Mouse (Mus musculus): ENCODE measurements around the gene Hnrnpll. TPM values are rescaled to one million over a fixed set of nuclear protein-coding genes. Genes with fewer than 3 reads are reported as not detected.

Gene Hnrnpll
- polyA plus RNA-seq, 1 experiment: 10.7 TPM

GRCm38 (mm10) chr17:79984450-79984849, 77.7 kb downstream of the Hnrnpll start:
- peaks cover 8% of the 10 kb centered on the region; the same call in 1 of the 2 replicates for H3K4me1 ChIP-seq (ENCODE audit: control insufficient read depth, insufficient read depth, insufficient read length, low read length)
- no peaks in the 10 kb centered on the region for H3K36me3 ChIP-seq (ENCODE audit: control insufficient read depth, insufficient read depth, low read length)
- H3K27me3 ChIP-seq (ENCODE audit: control insufficient read depth, insufficient read depth, low read length): no peaks in the 10 kb centered on the region
- no peak overlapping the region for H3K4me3 ChIP-seq (ENCODE audit: low read depth, low read length)
- TF ChIP-seq CTCF (IDR thresholded peaks at IDR 0.05; ENCODE audit: extremely low read depth, insufficient read length, insufficient replicate concordance, low read depth, low read length): no peak
- TF ChIP-seq POLR2A (IDR thresholded peaks at IDR 0.05; ENCODE audit: low read depth, low read length): no peak
- WGBS: 94% methylated on average over 7 of the region's 7 CpGs
- H3K27ac ChIP-seq (ENCODE audit: insufficient read depth, low read depth, low read length): no peak overlapping the region

GRCm38 (mm10) chr17:79982955-79983529, 79.1 kb downstream of the Hnrnpll start:
- Histone ChIP-seq H3K4me3 (ENCODE audit: low read depth, low read length) (no peak overlapping the region), H3K36me3 (ENCODE audit: control insufficient read depth, insufficient read depth, low read length) (no peaks in the 10 kb centered on the region), H3K27ac (ENCODE audit: insufficient read depth, low read depth, low read length) (no peak overlapping the region), H3K4me1 (ENCODE audit: control insufficient read depth, insufficient read depth, insufficient read length, low read length) (peaks cover 8% of the 10 kb centered on the region; the same call in 1 of the 2 replicates), H3K27me3 (ENCODE audit: control insufficient read depth, insufficient read depth, low read length) (no peaks in the 10 kb centered on the region)
- 53% methylated on average over 8 of the region's 8 CpGs for WGBS
- TF ChIP-seq CTCF (IDR thresholded peaks at IDR 0.05; ENCODE audit: extremely low read depth, insufficient read length, insufficient replicate concordance, low read depth, low read length): no peak

GRCm38 (mm10) chr17:79982548-79982947, 79.6 kb downstream of the Hnrnpll start:
- Histone ChIP-seq H3K36me3 (ENCODE audit: control insufficient read depth, insufficient read depth, low read length) (no peaks in the 10 kb centered on the region), H3K27ac (ENCODE audit: insufficient read depth, low read depth, low read length) (no peak overlapping the region), H3K27me3 (ENCODE audit: control insufficient read depth, insufficient read depth, low read length) (no peaks in the 10 kb centered on the region), H3K4me3 (ENCODE audit: low read depth, low read length) (no peak overlapping the region), H3K4me1 (ENCODE audit: control insufficient read depth, insufficient read depth, insufficient read length, low read length) (peaks cover 8% of the 10 kb centered on the region; the same call in 1 of the 2 replicates)
- WGBS: 16% methylated on average over 7 of the region's 7 CpGs
- TF ChIP-seq POLR2A (IDR thresholded peaks at IDR 0.05; ENCODE audit: low read depth, low read length): no peak
- TF ChIP-seq CTCF (IDR thresholded peaks at IDR 0.05; ENCODE audit: extremely low read depth, insufficient read length, insufficient replicate concordance, low read depth, low read length): no peak

GRCm38 (mm10) chr17:79981758-79982481, 80.2 kb downstream of the Hnrnpll start:
- Histone ChIP-seq H3K4me1 (ENCODE audit: control insufficient read depth, insufficient read depth, insufficient read length, low read length) (peaks cover 8% of the 10 kb centered on the region; the same call in 1 of the 2 replicates), H3K36me3 (ENCODE audit: control insufficient read depth, insufficient read depth, low read length) (no peaks in the 10 kb centered on the region), H3K4me3 (ENCODE audit: low read depth, low read length) (no peak overlapping the region), H3K27me3 (ENCODE audit: control insufficient read depth, insufficient read depth, low read length) (no peaks in the 10 kb centered on the region), H3K27ac (ENCODE audit: insufficient read depth, low read depth, low read length) (peak overlapping the region; percentile 5; the same call in 1 of the 2 replicates)
- no peak for TF ChIP-seq CTCF (IDR thresholded peaks at IDR 0.05; ENCODE audit: extremely low read depth, insufficient read length, insufficient replicate concordance, low read depth, low read length)
- no peak for TF ChIP-seq POLR2A (IDR thresholded peaks at IDR 0.05; ENCODE audit: low read depth, low read length)
- WGBS: 45% methylated on average over 12 of the region's 12 CpGs

GRCm38 (mm10) chr17:79981348-79981747, 80.8 kb downstream of the Hnrnpll start:
- no peak for TF ChIP-seq CTCF (IDR thresholded peaks at IDR 0.05; ENCODE audit: extremely low read depth, insufficient read length, insufficient replicate concordance, low read depth, low read length)
- no peak for TF ChIP-seq POLR2A (IDR thresholded peaks at IDR 0.05; ENCODE audit: low read depth, low read length)
- Histone ChIP-seq H3K4me3 (ENCODE audit: low read depth, low read length) (no peak overlapping the region), H3K4me1 (ENCODE audit: control insufficient read depth, insufficient read depth, insufficient read length, low read length) (peaks cover 8% of the 10 kb centered on the region; the same call in 1 of the 2 replicates), H3K36me3 (ENCODE audit: control insufficient read depth, insufficient read depth, low read length) (no peaks in the 10 kb centered on the region), H3K27me3 (ENCODE audit: control insufficient read depth, insufficient read depth, low read length) (no peaks in the 10 kb centered on the region), H3K27ac (ENCODE audit: insufficient read depth, low read depth, low read length) (no peak overlapping the region)
- 87% methylated on average over 6 of the region's 6 CpGs for WGBS

- Histone ChIP-seq H3K4me1 (ENCODE audit: control insufficient read depth, insufficient read depth, insufficient read length, low read length) (peaks cover 8% of the 10 kb centered on the region; the same call in 1 of the 2 replicates), H3K4me3 (ENCODE audit: low read depth, low read length) (no peak overlapping the region), H3K36me3 (ENCODE audit: control insufficient read depth, insufficient read depth, low read length) (no peaks in the 10 kb centered on the region), H3K27me3 (ENCODE audit: control insufficient read depth, insufficient read depth, low read length) (no peaks in the 10 kb centered on the region), H3K27ac (ENCODE audit: insufficient read depth, low read depth, low read length) (no peak overlapping the region)
- no peak for TF ChIP-seq CTCF (IDR thresholded peaks at IDR 0.05; ENCODE audit: extremely low read depth, insufficient read length, insufficient replicate concordance, low read depth, low read length)
- no peak for TF ChIP-seq POLR2A (IDR thresholded peaks at IDR 0.05; ENCODE audit: low read depth, low read length)
- 54% methylated on average over 10 of the region's 10 CpGs for WGBS
Observed at GRCm38 (mm10) chr17:79980421-79981120, 81.6 kb downstream of the Hnrnpll start.

Other genes starting within 250 kb of the Hnrnpll start
- 4.8 and 12.8 TPM in 2 replicates for gene Atl2, start 166.2 kb downstream of the Hnrnpll start, polyA plus RNA-seq (2012; rRNA removed)
- gene Galm, start 65.1 kb upstream of the Hnrnpll start, polyA plus RNA-seq (2012; rRNA removed): 24.1 and 67.4 TPM in 2 replicates
- gene Srsf7, start 145.0 kb upstream of the Hnrnpll start, polyA plus RNA-seq (2012; rRNA removed): 8.1 and 16.2 TPM in 2 replicates
- not detected in 2 replicates for gene Ttc39d, start 145.1 kb upstream of the Hnrnpll start, polyA plus RNA-seq (2012; rRNA removed)
- gene Gemin6, start 162.1 kb upstream of the Hnrnpll start, polyA plus RNA-seq (2012; rRNA removed): 0.62 and 1.2 TPM in 2 replicates
- 0.66 and 0.72 TPM in 2 replicates for gene Morn2, start 227.9 kb upstream of the Hnrnpll start, polyA plus RNA-seq (2012; rRNA removed)
- 2.1 and 4.6 TPM in 2 replicates for gene Dhx57, start 228.1 kb upstream of the Hnrnpll start, polyA plus RNA-seq (2012; rRNA removed)
- gene Arhgef33, start 245.1 kb upstream of the Hnrnpll start, polyA plus RNA-seq (2012; rRNA removed): 0.11 and 0.28 TPM in 2 replicates

Data from small intestine, adult 2 months (tissue).